Mouse (Mus musculus): ENCODE measurements around the gene Arhgef38.

GRCm38 (mm10) chr3:133098909-133099308 is 135.8 kb downstream of the Arhgef38 start:
- no peak for TF ChIP-seq CTCF (IDR thresholded peaks at IDR 0.05; ENCODE audit: insufficient read depth, low read length)
- TF ChIP-seq POLR2A (IDR thresholded peaks at IDR 0.05; ENCODE audit: borderline replicate concordance, extremely low read depth, low read depth, low read length) = no peak
